In the genomic region with DNA sequence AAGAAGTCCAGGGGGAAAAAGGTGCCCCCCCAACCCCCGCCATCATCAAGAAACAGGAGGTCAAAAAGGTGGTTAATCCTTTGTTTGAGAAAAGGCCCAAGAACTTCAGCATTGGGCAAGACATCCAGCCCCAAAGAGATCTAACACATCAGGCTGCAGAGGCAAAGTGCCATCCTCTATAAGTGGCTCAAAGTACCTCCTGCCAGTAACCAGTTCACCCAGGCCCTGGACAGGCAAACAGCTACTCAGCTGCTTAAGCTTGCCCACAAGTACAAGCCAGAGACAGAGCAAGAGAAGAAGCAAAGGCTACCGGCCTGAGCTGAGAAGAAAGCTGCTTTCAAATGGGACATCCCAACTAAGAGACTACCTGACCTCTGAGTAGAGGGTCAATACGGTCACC, we compare ENCODE assay signal across 21 mouse cellular contexts.
"Had no signal": no experiment of that assay in that cellular context is flagged by ENCODE, and none has a peak within 500 bp of the region (broad histone marks: within the 10 kb centered on the region; RNA-seq: fewer than 3 reads in every experiment).

No protein-coding gene starts in this region.

- H3K36me3 ChIP-seq: limb, embryonic 12.5 days; limb, embryonic 15.5 days; midbrain, embryonic 12.5 days; midbrain, embryonic 15.5 days; neural tube, embryonic 12.5 days; neural tube, embryonic 15.5 days; stomach, embryonic 15.5 days had no signal

- ATAC-seq: liver, postnatal 0 days; lung, postnatal 0 days; midbrain, embryonic 15.5 days had no signal

- DNase-seq: kidney, postnatal 14 days; kidney, postnatal 4 days; left cerebral cortex, postnatal 4 days; liver, postnatal 0 days; lung, embryonic 14.5 days; right cerebral cortex, adult 18-20 months; right cerebral cortex, postnatal 14 days; right cerebral cortex, postnatal 4 days; spleen, adult 18-20 months; thymus, postnatal 25 days had no signal

- H3K4me2 ChIP-seq: limb, embryonic 12.5 days; limb, embryonic 15.5 days; liver, embryonic 11.5 days; lung, embryonic 14.5 days; midbrain, embryonic 12.5 days; midbrain, embryonic 15.5 days; neural tube, embryonic 12.5 days; neural tube, embryonic 15.5 days; stomach, embryonic 15.5 days had no signal

- H3K4me3 ChIP-seq: limb, embryonic 12.5 days; limb, embryonic 15.5 days; midbrain, embryonic 12.5 days; midbrain, embryonic 15.5 days; neural tube, embryonic 12.5 days; neural tube, embryonic 15.5 days; stomach, embryonic 15.5 days had no signal

- H3K27me3 ChIP-seq: limb, embryonic 12.5 days; limb, embryonic 15.5 days; midbrain, embryonic 12.5 days; midbrain, embryonic 15.5 days; neural tube, embryonic 12.5 days; neural tube, embryonic 15.5 days; stomach, embryonic 15.5 days had no signal

- H3K27ac ChIP-seq: limb, embryonic 12.5 days; limb, embryonic 15.5 days; liver, embryonic 14.5 days; macrophage; midbrain, embryonic 12.5 days; midbrain, embryonic 15.5 days; neural tube, embryonic 12.5 days; neural tube, embryonic 15.5 days; stomach, embryonic 15.5 days had no signal

- H3K4me1 ChIP-seq: limb, embryonic 12.5 days; limb, embryonic 15.5 days; midbrain, embryonic 12.5 days; midbrain, embryonic 15.5 days; neural tube, embryonic 12.5 days; neural tube, embryonic 15.5 days; stomach, embryonic 15.5 days had no signal

- H3K9ac ChIP-seq: limb, embryonic 12.5 days; limb, embryonic 15.5 days; liver, embryonic 14.5 days; liver, postnatal 0 days; lung, embryonic 14.5 days; midbrain, embryonic 12.5 days; midbrain, embryonic 15.5 days; neural tube, embryonic 12.5 days; neural tube, embryonic 15.5 days; stomach, embryonic 15.5 days had no signal

- H3K9me3 ChIP-seq: limb, embryonic 12.5 days; limb, embryonic 15.5 days; midbrain, embryonic 12.5 days; midbrain, embryonic 15.5 days; neural tube, embryonic 12.5 days; neural tube, embryonic 15.5 days; stomach, embryonic 15.5 days had no signal
